Mouse (Mus musculus): ENCODE data around the gene Fut2.

Gene Fut2

GRCm38 (mm10) chr7:45605704-45606289, 60.4 kb downstream of the Fut2 start:
- no peak for DNase-seq (ENCODE audit: low read depth, low spot score)

GRCm38 (mm10) chr7:45598960-45599879, 67.0 kb downstream of the Fut2 start:
- DNase-seq (ENCODE audit: low read depth, low spot score), result no peak

All from telencephalon, adult 2 months (tissue).